Mouse (Mus musculus) embryonic facial prominence, embryonic 11.5 days (tissue): ENCODE data around the gene Trap1. TPM values are rescaled to one million over a fixed set of nuclear protein-coding genes. Genes with fewer than 3 reads are reported as not detected.

ENCODE experiments used
- ATAC-seq: fragments of 200-750 bp; cut with Nextera tagmentation; replicated peaks from 2 replicates; pipeline ENCODE4 v1.8.0; 2017; ENCODE audit warnings: low read depth; ENCODE audit not compliant: insufficient number of reproducible peaks, low FRiP score, low TSS enrichment
- DNase-seq: peaks from one replicate; pipeline ENCODE4 v3.0.0-alpha.2; 2015; ENCODE audit warnings: low spot score
- H3K27ac ChIP-seq: fragments of 300-500 bp; sonication (generic); replicated peaks from 2 replicates; pipeline ENCODE4 v1.5.1; 2014; ENCODE audit warnings: mild to moderate bottlenecking, low read depth, low read length, control low read depth
- H3K27me3 ChIP-seq: fragments of 300-500 bp; sonication (generic); 2 replicates; pipeline ENCODE4 v1.6.1; 2014; ENCODE audit warnings: mild to moderate bottlenecking, low read length, moderate library complexity, mixed read lengths; ENCODE audit not compliant: control insufficient read depth, insufficient read depth
- H3K36me3 ChIP-seq: fragments of 300-500 bp; sonication (generic); replicated peaks from 2 replicates; pipeline ENCODE4 v1.6.1; 2014; ENCODE audit warnings: low read depth, mild to moderate bottlenecking, low read length, moderate library complexity, mixed read lengths; ENCODE audit not compliant: control insufficient read depth, insufficient read depth
- H3K4me1 ChIP-seq: fragments of 300-500 bp; sonication (generic); 2 replicates; pipeline ENCODE4 v1.6.1; 2014; ENCODE audit warnings: low read length, mixed read lengths; ENCODE audit not compliant: control insufficient read depth, insufficient read depth
- H3K4me2 ChIP-seq: fragments of 300-500 bp; sonication (generic); 2 replicates; pipeline ENCODE4 v1.6.1; 2014; ENCODE audit warnings: low read depth, mild to moderate bottlenecking, control low read depth, low read length, moderate library complexity
- H3K4me3 ChIP-seq: fragments of 300-500 bp; sonication (generic); 2 replicates; pipeline ENCODE4 v1.5.1; 2014; ENCODE audit warnings: low read depth, low read length, control low read depth
- H3K9ac ChIP-seq: fragments of 300-500 bp; sonication (generic); replicated peaks from 2 replicates; pipeline ENCODE4 v1.6.1; 2014; ENCODE audit warnings: mild to moderate bottlenecking, control low read depth, low read length
- H3K9me3 ChIP-seq: fragments of 300-500 bp; sonication (generic); replicated peaks from 2 replicates; pipeline ENCODE4 v1.6.1; 2016; ENCODE audit warnings: mild to moderate bottlenecking, low read length, inconsistent platforms, mixed read lengths; ENCODE audit not compliant: control insufficient read depth
- WGBS: fragments of 180-500 bp; shearing (Covaris S2); extraction: QIAGEN DNeasy Blood & Tissue Kit; methylation state at CpG from one replicate; pipeline ENCODE4 v1.1.7; 2014; 5-methylcytosine and 5-hydroxymethylcytosine counted together
- polyA plus RNA-seq: library from polyadenylated mRNA; unstranded; fragments of >200 nt; fragmentation: Nextera tagmentation; extraction: Ambion mirVana; gene quantifications from 2 replicates; pipeline ENCODE4 v1.2.1, GENCODE M21; 2014

The Trap1 gene
- polyA plus RNA-seq, 1 experiment from 2014 or later = 98.8 TPM

DNA sequence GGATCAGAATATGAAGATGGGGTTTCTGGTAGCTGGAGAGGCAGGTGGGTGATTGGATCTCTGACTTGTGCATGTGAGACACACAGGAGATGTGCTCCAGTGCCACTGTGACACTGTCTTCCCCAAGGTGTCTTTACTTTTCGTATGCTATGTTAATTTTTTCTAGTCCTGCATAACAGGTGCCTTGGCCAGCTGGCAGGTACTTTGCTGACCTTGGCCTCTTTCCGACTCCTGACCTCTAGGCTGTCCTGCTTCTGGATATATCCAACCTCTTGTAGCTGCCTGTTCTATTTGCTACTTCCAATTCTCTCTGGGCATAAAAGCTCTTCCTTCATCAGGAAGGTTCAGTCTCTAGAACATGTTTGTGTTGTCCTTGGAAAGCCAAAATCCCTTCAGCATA, 42.1 kb downstream of the Trap1 start:
- no peak overlapping the region for H3K27ac ChIP-seq
- H3K4me3 ChIP-seq = no peak overlapping the region
- no peaks in the 10 kb centered on the region for H3K4me1 ChIP-seq
- H3K36me3 ChIP-seq = peaks cover 4% of the 10 kb centered on the region
- no peak overlapping the region for H3K9ac ChIP-seq
- no peaks in the 10 kb centered on the region for H3K27me3 ChIP-seq
- whole genome bisulfite sequencing = 87% methylated on average over 2 of the region's 2 CpGs
- no peaks in the 10 kb centered on the region for H3K9me3 ChIP-seq
- ATAC-seq (no peak), DNase-seq (no peak)
- no peak overlapping the region for H3K4me2 ChIP-seq

DNA sequence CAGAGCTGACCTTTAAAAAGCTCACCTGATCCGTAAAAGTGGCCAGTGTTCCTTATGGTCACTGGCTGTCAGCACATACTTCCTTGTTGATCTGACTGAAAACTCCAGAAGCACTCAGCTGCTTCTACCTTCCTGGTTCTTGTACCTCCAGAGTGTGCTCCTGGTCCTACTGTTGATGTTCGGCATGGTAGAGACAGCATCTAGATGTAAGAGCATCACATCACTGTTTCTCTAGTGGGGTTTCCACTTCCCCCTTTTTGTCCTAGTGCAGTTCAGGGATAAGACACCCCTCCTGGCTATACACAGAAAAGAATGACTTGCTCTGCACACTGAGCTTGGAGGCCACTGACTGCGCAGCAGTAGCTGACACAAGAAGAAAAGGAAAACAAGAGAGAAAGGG, 43.2 kb downstream of the Trap1 start:
- WGBS = 86% methylated on average over 3 of the region's 3 CpGs
- ATAC-seq = no peak
- Histone ChIP-seq H3K9ac (no peak overlapping the region), H3K27me3 (no peaks in the 10 kb centered on the region), H3K36me3 (peaks cover 4% of the 10 kb centered on the region), H3K4me2 (no peak overlapping the region), H3K9me3 (no peaks in the 10 kb centered on the region), H3K4me3 (no peak overlapping the region), H3K27ac (no peak overlapping the region), H3K4me1 (no peaks in the 10 kb centered on the region)
- no peak for DNase-seq

DNA sequence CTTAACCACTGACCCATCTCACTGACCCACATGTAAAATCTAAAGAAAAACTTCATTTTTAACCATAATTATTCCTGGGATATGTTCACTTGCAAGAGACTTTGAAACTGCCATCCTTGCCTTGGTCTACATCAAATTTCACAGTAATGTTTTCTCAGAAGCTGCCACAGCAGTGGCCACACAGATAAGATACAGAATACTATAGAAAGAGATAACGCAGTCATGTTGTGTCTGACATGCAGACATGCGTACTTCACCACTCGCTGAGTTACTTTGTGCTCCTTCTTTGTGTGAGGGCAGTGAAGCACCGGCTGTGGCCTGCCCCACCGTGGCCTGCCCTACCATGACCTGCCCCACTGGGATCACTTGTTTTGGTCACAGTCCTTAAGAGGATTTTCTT, 43.7 kb downstream of the Trap1 start:
- H3K9ac ChIP-seq = no peak overlapping the region
- no peak overlapping the region for H3K4me2 ChIP-seq
- no peak overlapping the region for H3K27ac ChIP-seq
- H3K9me3 ChIP-seq = no peaks in the 10 kb centered on the region
- H3K27me3 ChIP-seq = no peaks in the 10 kb centered on the region
- DNase-seq (no peak), ATAC-seq (no peak)
- 73% methylated on average over 5 of the region's 5 CpGs for WGBS
- peaks cover 4% of the 10 kb centered on the region for H3K36me3 ChIP-seq
- no peak overlapping the region for H3K4me3 ChIP-seq
- no peaks in the 10 kb centered on the region for H3K4me1 ChIP-seq

DNA sequence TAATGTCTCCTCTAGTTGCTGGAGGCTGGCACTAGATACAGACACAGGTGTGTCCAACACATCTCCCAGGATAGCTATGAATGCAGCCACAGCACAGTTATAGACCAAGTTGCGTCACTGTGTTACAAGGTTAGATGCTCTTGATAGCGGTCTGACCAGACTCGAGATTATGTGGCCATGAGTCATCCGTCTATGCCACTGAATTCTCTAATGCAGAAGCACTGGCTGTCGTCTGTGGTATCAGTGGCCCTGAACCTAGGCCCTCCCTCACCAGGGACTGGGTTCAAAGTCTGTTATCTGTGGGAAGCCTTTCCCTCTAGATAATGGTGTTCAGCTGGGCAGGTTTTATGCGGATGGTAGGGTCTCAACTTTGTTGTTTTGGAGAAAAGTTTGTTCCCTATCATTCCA, 45.3 kb downstream of the Trap1 start:
- no peak overlapping the region for H3K9ac ChIP-seq
- H3K4me2 ChIP-seq = no peak overlapping the region
- H3K4me1 ChIP-seq = no peaks in the 10 kb centered on the region
- H3K27ac ChIP-seq = no peak overlapping the region
- H3K4me3 ChIP-seq = no peak overlapping the region
- H3K9me3 ChIP-seq = no peaks in the 10 kb centered on the region
- H3K36me3 ChIP-seq = no peaks in the 10 kb centered on the region; the same call in 1 of the 2 replicates
- H3K27me3 ChIP-seq = no peaks in the 10 kb centered on the region
- WGBS = 89% methylated on average over 6 of the region's 6 CpGs
- ATAC-seq = no peak
- DNase-seq = no peak

DNA sequence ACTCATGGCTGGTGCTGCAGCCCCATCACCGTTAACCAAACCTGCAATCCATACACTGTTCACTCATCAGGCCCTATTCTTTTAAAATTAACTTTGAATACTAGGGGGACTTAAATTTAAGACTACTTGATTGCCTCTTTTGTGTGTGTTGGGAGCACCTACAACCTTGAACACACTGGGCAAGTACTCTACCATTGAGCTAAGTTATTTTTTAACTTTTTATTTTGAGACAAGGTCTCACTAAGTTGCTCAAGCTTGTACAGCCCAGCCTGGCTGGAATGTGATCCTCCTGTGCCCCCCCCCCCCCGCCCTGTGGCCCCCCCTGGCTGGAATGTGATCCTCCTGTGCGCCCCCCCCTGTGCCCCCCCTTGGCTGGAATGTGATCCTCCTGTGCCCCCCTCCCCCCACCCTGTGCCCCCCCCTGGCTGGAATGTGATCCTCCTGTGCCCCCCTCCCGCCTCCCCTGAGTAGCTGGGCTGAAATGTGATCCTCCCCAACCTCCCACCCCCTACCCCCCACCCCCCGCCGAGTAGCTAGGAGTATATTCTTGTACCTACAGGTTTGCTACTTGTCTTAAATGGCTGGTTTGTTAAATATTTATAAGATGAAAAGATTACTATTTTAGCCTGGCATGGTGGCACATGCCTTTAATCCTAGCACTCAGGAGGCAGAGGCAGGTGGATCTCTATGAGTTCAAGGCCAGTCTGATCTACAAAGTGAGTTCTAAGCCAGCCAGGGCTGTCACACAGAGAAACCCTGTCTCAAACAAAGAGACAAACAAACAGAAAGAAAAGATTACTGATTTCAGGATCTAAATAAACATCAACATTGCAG, 46.0 kb downstream of the Trap1 start:
- no peaks in the 10 kb centered on the region for H3K9me3 ChIP-seq
- H3K27me3 ChIP-seq = no peaks in the 10 kb centered on the region
- no peak for ATAC-seq
- 39% methylated on average over 5 of the region's 6 CpGs for WGBS
- no peaks in the 10 kb centered on the region for H3K4me1 ChIP-seq
- no peak overlapping the region for H3K4me3 ChIP-seq
- H3K36me3 ChIP-seq = no peaks in the 10 kb centered on the region
- H3K27ac ChIP-seq = no peak overlapping the region
- DNase-seq = peak; percentile 17
- H3K4me2 ChIP-seq = no peak overlapping the region
- no peak overlapping the region for H3K9ac ChIP-seq

DNA sequence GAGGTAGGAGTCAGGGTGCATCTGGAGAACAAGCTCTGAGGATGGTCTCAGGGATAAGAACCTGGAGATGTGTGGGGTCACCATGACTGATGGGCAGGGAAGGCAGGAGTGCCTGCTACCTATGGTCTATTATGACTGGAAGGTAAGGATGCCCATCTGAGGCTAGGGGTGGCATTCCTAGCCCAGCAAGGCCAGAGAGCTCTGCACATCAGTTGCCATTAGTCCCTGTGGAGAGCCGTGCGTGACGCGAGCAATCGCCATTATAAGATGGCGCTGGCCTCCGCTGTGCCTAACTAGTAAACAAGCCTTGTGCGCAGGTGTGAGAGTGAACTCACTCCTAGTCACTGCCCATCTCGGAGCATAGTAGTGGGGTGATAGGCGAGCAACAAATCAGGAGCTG, 47.1 kb downstream of the Trap1 start:
- DNase-seq (no peak), ATAC-seq (no peak)
- Histone ChIP-seq H3K27me3 (no peaks in the 10 kb centered on the region), H3K27ac (no peak overlapping the region), H3K9me3 (no peaks in the 10 kb centered on the region), H3K36me3 (no peaks in the 10 kb centered on the region), H3K4me1 (no peaks in the 10 kb centered on the region), H3K9ac (no peak overlapping the region), H3K4me2 (no peak overlapping the region), H3K4me3 (no peak overlapping the region)
- 93% methylated on average over 10 of the region's 10 CpGs for WGBS

DNA sequence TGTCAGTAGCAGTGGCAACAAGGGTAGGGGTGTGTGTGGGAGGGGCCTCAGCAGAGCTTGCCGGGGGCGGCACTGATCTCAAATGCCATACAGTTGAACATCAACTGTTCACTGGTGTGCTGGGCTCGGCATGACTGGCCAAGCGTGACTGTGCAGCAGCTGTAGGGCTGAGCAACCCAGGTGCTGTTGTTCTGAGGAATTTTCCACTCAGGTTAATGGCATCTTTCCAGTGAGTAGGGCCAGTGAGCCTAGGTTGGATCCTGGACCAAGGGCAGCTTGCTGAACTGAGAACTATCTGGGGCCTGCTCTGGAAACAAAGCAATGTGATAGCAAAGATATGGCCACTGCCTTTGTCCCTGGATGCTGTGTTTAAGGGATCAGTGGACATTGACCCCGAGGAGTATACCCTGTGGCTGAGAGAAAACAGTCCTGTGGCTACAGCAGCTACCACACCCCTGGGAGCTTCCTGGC, 48.2 kb downstream of the Trap1 start:
- Histone ChIP-seq H3K27ac (no peak overlapping the region), H3K4me1 (no peaks in the 10 kb centered on the region), H3K9ac (no peak overlapping the region), H3K27me3 (no peaks in the 10 kb centered on the region), H3K4me3 (no peak overlapping the region), H3K4me2 (no peak overlapping the region), H3K36me3 (no peaks in the 10 kb centered on the region), H3K9me3 (no peaks in the 10 kb centered on the region)
- 89% methylated on average over 5 of the region's 5 CpGs for WGBS
- DNase-seq (no peak), ATAC-seq (no peak)

DNA sequence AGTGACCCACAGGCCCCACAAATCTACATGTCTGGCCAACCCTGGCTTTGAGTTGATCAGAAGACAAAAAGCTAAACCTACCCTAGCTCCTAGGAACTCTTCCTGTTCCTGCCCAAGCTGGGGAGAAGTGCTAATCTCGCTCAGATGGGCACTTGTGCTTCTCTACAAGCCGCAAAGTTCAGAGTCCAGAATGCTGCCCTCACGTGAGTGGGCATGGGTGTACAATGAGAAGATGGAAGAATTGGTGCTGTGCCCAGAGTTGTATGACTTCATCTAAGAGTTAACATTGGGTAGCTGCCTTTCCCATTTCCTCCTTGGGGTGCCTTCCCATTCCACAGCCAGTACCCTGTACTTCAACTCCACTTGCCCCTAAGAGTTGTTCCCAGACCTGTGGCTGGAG, 50.4 kb downstream of the Trap1 start:
- Histone ChIP-seq H3K9ac (no peak overlapping the region), H3K27me3 (no peaks in the 10 kb centered on the region), H3K27ac (no peak overlapping the region), H3K4me1 (no peaks in the 10 kb centered on the region), H3K4me3 (no peak overlapping the region), H3K36me3 (no peaks in the 10 kb centered on the region), H3K9me3 (no peaks in the 10 kb centered on the region), H3K4me2 (no peak overlapping the region)
- 77% methylated on average over 3 of the region's 3 CpGs for WGBS
- DNase-seq (no peak), ATAC-seq (no peak)
